Mouse (Mus musculus): ENCODE results near the gene Tmem141. TPM values are rescaled to one million over a fixed set of nuclear protein-coding genes. Genes with fewer than 3 reads are reported as not detected.

Gene Tmem141
- polyA plus RNA-seq (2015; fragmentation: Nextera tagmentation; extraction: Ambion mirVana): 26.0 and 29.9 TPM in 2 replicates

DNA sequence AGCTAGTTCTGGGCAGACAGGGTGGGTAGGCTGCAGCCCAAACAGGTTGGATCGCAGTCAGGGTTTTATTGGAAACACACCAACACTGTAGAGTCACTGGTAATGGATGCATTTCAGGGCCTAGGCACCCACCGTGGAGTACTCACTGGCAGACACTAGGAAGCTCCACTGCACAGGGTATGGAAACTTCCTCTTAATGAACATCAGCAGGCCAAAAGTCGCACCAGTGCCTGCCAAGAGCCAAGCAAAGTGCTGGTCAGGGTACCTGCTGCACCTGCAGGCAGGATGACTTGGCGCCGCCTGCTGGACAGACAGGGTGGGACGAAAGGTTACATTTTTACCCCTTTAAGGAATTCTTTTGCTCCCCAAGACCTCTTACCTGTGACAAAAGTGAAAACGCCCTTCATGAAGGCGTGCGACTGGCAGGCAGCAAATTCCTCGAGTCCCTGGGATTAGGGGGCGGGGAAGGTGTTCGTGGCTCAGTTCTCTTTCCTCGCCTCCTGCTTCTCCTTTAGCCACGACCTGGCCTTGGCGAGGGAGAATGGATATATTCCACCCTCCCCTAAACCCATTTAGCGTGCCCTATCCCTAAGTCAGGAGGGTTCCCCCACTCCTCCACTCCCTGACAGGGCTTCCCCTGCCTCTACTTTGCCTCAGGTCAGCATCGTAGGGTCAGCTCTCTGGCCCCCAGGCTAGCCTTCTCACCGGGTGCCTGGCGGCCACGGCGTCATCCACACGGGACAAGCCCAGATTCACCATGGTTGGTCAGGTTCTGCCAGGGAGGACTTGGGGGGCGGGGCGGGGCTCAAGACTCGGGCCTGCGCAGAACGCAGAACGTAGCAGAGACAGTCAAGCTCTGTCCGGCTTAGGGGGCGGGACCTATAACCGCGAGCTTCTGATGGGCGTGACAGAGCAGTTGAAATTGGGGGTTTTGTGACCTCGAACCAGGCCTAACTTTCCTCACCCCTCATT, at the start of gene Tmem141:
Tmem141 (minus strand) TSS at position 777 of the 972 bp plus-strand sequence.
- TF ChIP-seq CTCF (IDR thresholded peaks at IDR 0.05) (peak; percentile 80), EP300 (IDR thresholded peaks at IDR 0.05) (no peak)
- Histone ChIP-seq H3K9ac (replicated peaks; ENCODE audit: low read depth) (peak within 1 kb of the TSS; percentile 47), H3K27me3 (replicated peaks; ENCODE audit: insufficient read depth, low read length) (peaks cover 8% of the 10 kb centered on the region; the same call in 1 of the 2 replicates), H3K4me1 (ENCODE audit: insufficient read depth, low read depth, low read length) (peaks cover 5% of the 10 kb centered on the region; the same call in 1 of the 2 replicates), H3K4me2 (replicated peaks; ENCODE audit: low read depth, low read length) (peak within 1 kb of the TSS; percentile 77), H3K4me3 (ENCODE audit: low read depth, low read length) (peak within 1 kb of the TSS; percentile 47), H3K36me3 (ENCODE audit: insufficient read depth, low read length) (no peaks in the 10 kb centered on the region), H3K27ac (ENCODE audit: low read length) (peak within 1 kb of the TSS; percentile 84), H3K9me3 (ENCODE audit: low read length) (no peaks in the 10 kb centered on the region)
- peak; percentile 91 for DNase-seq (ENCODE audit: low spot score)
- ATAC-seq: peak; percentile 96
- 8% methylated on average over 33 of the region's 34 CpGs for WGBS

DNA sequence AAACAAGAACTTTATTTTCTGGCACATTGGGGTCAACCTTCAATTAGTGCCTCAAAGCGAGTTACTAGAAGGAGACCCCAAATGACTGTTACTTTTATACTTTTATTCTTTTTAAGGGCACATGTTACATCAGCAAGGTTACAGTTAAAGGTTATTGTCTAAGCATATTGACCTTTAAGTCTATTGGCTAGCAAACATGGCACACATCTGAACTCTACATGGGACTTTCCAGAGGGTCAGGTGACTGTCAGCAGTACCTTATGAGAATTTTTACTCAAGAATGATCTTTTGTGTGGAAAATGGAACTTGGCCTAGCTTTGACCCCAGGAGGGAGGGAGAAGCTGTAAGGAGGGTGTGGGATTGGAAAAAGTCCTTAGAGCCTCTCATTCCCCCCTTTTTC, 44.7 kb upstream of the Tmem141 start:
- Histone ChIP-seq H3K27ac (ENCODE audit: low read length) (no peak overlapping the region), H3K9ac (replicated peaks; ENCODE audit: low read depth) (no peak overlapping the region), H3K4me2 (replicated peaks; ENCODE audit: low read depth, low read length) (no peak overlapping the region), H3K4me1 (ENCODE audit: insufficient read depth, low read depth, low read length) (no peaks in the 10 kb centered on the region), H3K36me3 (ENCODE audit: insufficient read depth, low read length) (no peaks in the 10 kb centered on the region), H3K9me3 (ENCODE audit: low read length) (no peaks in the 10 kb centered on the region), H3K27me3 (replicated peaks; ENCODE audit: insufficient read depth, low read length) (no peaks in the 10 kb centered on the region), H3K4me3 (ENCODE audit: low read depth, low read length) (no peak overlapping the region)
- 54% methylated on average over 1 of the region's 1 CpGs for WGBS
- TF ChIP-seq CTCF (IDR thresholded peaks at IDR 0.05) (no peak), EP300 (IDR thresholded peaks at IDR 0.05) (no peak)
- DNase-seq (ENCODE audit: low spot score): no peak
- ATAC-seq: no peak

DNA sequence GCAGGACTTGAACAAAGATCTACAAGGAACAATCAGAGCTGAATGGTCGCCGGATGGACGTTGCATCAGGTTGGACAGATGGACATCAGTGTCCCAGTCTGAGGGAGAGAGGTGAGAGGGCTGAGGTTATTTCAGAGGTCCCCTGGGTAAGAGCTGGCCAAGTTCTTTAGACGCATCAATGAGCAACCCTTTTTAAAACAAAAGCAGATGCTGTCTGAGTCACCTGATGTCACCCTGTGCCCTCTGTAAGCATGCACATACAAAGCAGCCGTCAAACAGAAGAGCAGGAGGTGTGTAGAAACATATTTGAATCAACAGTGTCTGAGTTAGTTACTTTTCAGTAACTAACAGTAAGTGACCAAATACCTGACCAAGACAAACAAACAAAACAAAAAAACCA, 42.3 kb upstream of the Tmem141 start:
- WGBS: 82% methylated on average over 5 of the region's 5 CpGs
- H3K27me3 ChIP-seq (replicated peaks; ENCODE audit: insufficient read depth, low read length): no peaks in the 10 kb centered on the region
- H3K4me2 ChIP-seq (replicated peaks; ENCODE audit: low read depth, low read length): no peak overlapping the region
- DNase-seq (ENCODE audit: low spot score) (no peak), ATAC-seq (no peak)
- H3K36me3 ChIP-seq (ENCODE audit: insufficient read depth, low read length): no peaks in the 10 kb centered on the region
- TF ChIP-seq CTCF (IDR thresholded peaks at IDR 0.05): no peak
- no peak for TF ChIP-seq EP300 (IDR thresholded peaks at IDR 0.05)
- no peaks in the 10 kb centered on the region for H3K4me1 ChIP-seq (ENCODE audit: insufficient read depth, low read depth, low read length)
- H3K9ac ChIP-seq (replicated peaks; ENCODE audit: low read depth): no peak overlapping the region
- H3K27ac ChIP-seq (ENCODE audit: low read length): no peak overlapping the region
- no peaks in the 10 kb centered on the region for H3K9me3 ChIP-seq (ENCODE audit: low read length)
- H3K4me3 ChIP-seq (ENCODE audit: low read depth, low read length): no peak overlapping the region

DNA sequence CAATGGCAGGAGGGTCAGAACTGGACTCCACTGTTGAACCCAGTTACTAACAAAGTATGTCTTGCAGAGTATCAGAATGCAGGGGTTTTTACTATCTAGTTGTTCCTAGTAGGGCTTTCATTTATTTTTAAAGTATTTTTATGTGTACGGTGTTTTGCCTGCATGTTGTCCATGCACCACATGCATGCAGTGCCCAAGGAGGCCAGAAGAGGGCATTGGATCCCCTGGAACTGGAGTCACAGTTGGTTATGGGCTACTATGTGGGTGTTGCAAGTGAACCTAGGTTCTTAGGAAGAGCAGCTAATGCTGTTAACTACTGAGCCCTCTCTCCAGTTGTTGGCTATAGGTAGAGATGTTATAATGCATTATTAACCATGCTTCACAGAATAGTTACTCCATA, 41.7 kb upstream of the Tmem141 start:
- Histone ChIP-seq H3K4me1 (ENCODE audit: insufficient read depth, low read depth, low read length) (no peaks in the 10 kb centered on the region), H3K27me3 (replicated peaks; ENCODE audit: insufficient read depth, low read length) (no peaks in the 10 kb centered on the region), H3K36me3 (ENCODE audit: insufficient read depth, low read length) (no peaks in the 10 kb centered on the region), H3K9ac (replicated peaks; ENCODE audit: low read depth) (no peak overlapping the region), H3K4me3 (ENCODE audit: low read depth, low read length) (no peak overlapping the region), H3K27ac (ENCODE audit: low read length) (no peak overlapping the region), H3K4me2 (replicated peaks; ENCODE audit: low read depth, low read length) (no peak overlapping the region), H3K9me3 (ENCODE audit: low read length) (no peaks in the 10 kb centered on the region)
- no peak for ATAC-seq
- peak; percentile 26 for DNase-seq (ENCODE audit: low spot score)
- TF ChIP-seq EP300 (IDR thresholded peaks at IDR 0.05) (no peak), CTCF (IDR thresholded peaks at IDR 0.05) (peak; percentile 75)
- 52% methylated on average over 1 of the region's 1 CpGs for WGBS

DNA sequence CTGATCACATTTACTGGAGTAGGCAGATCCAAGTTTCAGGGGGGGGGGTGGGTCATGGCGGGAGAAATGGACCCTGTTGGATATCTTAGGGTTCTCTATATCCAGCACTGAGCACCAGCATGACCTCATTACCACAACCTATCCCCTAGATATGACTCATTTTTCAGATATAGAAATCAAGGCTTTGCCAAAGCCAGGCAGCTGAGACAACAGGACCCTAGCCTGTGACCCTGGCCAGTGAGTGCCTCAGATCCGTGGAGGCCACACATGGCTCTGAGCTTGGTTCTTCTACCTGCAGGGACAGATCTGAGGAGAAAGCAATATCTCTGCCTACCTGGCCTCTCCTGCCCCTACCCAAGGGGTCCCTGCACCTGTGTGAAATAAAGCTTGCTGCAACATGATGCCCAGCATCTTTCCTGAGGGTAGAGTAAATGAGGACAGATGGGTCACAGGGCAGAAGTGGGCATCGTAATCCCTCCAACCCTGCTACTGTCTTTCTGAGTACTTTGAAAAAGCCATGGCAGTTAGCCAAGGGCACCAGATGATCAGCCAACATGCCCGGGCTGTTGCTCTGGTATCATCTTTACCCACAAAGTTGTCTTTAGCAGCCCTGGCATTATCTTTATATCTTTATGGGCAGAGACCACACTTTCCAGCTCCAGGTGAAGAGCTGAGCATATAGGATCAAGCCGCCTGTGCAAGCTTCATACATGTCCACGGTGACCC, 39.6 kb upstream of the Tmem141 start:
- Histone ChIP-seq H3K36me3 (ENCODE audit: insufficient read depth, low read length) (no peaks in the 10 kb centered on the region), H3K4me2 (replicated peaks; ENCODE audit: low read depth, low read length) (no peak overlapping the region), H3K4me1 (ENCODE audit: insufficient read depth, low read depth, low read length) (no peaks in the 10 kb centered on the region), H3K9me3 (ENCODE audit: low read length) (no peaks in the 10 kb centered on the region), H3K27me3 (replicated peaks; ENCODE audit: insufficient read depth, low read length) (no peaks in the 10 kb centered on the region), H3K9ac (replicated peaks; ENCODE audit: low read depth) (no peak overlapping the region), H3K4me3 (ENCODE audit: low read depth, low read length) (no peak overlapping the region), H3K27ac (ENCODE audit: low read length) (no peak overlapping the region)
- no peak for DNase-seq (ENCODE audit: low spot score)
- TF ChIP-seq EP300 (IDR thresholded peaks at IDR 0.05) (no peak), CTCF (IDR thresholded peaks at IDR 0.05) (no peak)
- no peak for ATAC-seq
- 74% methylated on average over 6 of the region's 6 CpGs for WGBS

DNA sequence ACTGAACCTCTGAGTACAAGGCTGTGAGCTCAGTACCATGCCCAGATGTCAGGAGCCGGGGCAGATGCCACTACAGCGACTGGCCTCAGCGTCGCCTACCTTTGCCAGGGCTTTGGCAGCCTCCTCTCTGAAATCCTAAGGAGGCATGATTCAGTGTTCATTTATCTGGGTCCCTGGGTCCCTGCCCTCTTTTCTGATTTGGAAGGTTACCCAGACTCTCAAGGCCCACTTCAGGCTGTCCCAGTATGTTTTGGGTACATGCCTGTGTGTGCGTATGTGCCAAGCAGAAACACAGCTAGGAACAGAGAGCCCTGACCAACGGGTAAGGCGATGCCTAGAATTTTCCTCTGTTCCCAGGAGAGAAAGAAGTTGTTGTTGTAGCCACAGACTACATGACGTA, 38.5 kb upstream of the Tmem141 start:
- DNase-seq (ENCODE audit: low spot score): no peak
- H3K36me3 ChIP-seq (ENCODE audit: insufficient read depth, low read length): no peaks in the 10 kb centered on the region
- H3K4me2 ChIP-seq (replicated peaks; ENCODE audit: low read depth, low read length): no peak overlapping the region
- 75% methylated on average over 8 of the region's 8 CpGs for WGBS
- no peak overlapping the region for H3K4me3 ChIP-seq (ENCODE audit: low read depth, low read length)
- no peaks in the 10 kb centered on the region for H3K9me3 ChIP-seq (ENCODE audit: low read length)
- H3K4me1 ChIP-seq (ENCODE audit: insufficient read depth, low read depth, low read length): no peaks in the 10 kb centered on the region
- no peak overlapping the region for H3K27ac ChIP-seq (ENCODE audit: low read length)
- no peak for ATAC-seq
- H3K27me3 ChIP-seq (replicated peaks; ENCODE audit: insufficient read depth, low read length): no peaks in the 10 kb centered on the region
- TF ChIP-seq CTCF (IDR thresholded peaks at IDR 0.05) (no peak), EP300 (IDR thresholded peaks at IDR 0.05) (no peak)
- no peak overlapping the region for H3K9ac ChIP-seq (replicated peaks; ENCODE audit: low read depth)

All from lung, postnatal 0 days (tissue).